Mouse (Mus musculus) retina, postnatal 1 day (tissue): ENCODE measurements around the gene Lrrc52.

Experiments
- DNase-seq: peaks from one replicate; pipeline ENCODE4 v3.0.0-alpha.2; 2012

Lrrc52 gene

DNA sequence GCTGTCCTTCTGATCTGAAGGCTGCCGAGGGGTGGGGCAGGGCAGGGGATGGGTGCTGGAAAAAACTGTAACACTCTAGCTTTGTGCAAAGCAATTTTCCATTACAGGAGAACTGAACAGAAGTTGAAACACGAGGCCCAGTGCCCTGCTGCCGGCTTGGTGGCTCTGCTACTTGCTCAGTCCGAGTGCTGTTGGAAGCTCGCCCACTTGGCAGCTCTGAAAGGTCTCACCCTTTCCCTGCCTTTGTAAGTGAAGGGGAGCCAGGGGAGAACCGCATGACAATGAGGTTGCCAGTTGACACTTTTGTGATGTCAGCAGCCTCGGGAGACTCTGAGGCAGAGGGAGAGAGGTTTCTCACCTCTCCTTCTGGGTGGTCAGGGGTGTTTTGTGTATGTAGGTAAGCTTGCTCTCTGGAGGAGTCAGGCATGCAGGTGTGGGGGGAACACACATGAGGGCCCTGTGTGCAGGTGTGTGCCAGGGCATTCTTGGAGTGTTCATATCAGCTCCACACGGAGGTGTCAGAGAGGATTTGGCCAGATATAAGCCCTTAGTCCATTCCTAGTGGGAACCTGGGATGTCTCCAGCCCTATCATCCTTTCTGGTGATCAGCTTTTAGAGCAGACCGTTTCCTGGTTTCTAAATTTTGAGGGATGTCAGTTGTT lies at the start of gene Lrrc52:
TSS of gene Lrrc52 (minus strand) at position 16 of the 662 bp plus-strand sequence.
- DNase-seq, result peak; percentile 24

DNA sequence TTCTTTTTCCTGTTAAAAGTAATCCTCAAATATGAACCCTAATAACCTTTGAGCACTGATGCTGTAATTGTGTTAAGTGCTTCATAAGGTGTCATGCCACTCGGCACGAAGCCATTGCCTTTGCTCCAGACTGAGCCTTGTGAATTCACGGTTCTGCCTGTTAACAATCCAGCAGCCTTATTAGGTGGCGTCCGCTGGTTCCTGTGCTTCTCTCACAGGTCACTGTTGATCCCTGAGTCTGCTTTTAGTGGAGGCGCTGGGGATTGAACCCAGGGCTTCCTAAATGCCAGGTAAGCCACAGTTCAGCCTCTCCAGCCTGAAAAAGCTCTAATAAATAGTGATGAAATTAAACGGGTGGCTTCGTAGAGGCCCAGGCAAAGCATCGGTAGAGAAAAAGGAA lies 45.0 kb upstream of the Lrrc52 start:
- DNase-seq, result no peak

DNA sequence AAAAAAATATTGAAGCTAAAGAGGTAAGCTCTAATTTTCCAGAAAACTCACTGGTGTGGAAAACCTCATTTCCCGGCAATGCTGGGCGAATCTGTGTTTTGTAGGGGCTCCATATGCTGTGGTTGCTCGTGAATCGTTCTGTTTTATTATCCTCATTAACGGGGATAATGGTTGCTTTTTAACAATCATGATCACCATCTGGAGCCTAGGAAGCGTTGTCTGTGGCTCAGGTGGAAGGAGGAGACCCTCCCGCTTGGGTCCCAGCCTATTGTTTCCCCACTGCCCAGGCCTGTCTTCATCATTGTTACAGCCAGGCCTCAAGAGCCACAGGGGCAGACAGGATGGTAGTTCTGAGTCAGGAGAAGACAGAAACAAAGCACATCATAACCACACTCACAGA lies 39.5 kb upstream of the Lrrc52 start:
- peak; percentile 36 for DNase-seq

DNA sequence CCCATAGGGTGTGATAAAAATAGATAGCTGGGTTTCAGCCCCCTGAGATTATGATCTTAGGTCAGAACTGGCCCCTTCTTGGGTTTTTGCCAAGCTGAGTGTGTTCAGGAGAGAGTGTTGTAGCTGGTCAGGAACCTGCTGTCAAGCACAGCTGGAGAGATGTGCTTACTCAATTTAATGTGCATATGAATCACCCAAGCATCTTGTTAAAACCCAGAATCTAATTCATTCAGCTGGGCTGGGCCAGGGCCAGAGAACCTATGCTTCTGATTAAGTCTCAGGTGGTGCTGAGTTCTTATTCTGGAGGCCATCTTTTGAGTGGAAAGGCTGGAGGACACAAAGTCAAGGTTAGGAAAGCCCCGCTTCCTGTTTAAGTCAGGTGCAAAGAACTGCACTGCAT lies 38.8 kb upstream of the Lrrc52 start:
- peak; percentile 30 for DNase-seq

DNA sequence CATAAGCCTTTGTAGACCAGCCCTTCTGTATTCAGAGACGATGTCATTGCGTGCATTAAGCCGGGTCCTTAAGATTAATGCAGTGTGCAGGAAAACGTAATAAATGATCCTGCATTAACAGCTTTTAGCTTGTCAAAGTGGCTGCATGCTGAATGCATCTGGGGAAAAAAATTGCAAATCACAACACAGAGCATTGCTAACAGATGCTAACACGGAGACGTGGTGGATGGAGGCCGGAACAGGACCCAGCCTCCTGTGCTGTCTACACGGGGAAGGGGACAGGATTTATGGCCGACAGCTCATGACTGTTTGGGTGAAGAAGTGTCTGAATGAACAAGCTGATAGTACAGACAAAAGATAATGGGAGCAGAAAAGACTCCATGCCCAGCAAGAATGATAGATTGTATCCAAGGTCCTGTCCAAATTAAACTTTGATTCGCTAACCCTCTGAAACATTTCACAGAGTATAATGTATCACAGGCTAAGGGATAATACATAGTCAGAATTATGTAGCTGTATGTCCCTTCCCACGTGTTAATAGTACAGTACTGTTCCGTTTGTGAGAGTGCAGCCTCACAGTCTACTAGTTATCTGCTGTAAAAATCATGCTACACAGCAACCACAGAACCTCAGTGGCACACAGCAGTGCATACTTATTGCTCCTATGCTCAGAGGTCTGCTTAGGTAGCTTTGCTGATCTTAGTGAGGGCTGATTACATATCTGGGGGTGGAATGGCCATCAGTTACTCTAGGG lies 32.7 kb upstream of the Lrrc52 start:
- no peak for DNase-seq

DNA sequence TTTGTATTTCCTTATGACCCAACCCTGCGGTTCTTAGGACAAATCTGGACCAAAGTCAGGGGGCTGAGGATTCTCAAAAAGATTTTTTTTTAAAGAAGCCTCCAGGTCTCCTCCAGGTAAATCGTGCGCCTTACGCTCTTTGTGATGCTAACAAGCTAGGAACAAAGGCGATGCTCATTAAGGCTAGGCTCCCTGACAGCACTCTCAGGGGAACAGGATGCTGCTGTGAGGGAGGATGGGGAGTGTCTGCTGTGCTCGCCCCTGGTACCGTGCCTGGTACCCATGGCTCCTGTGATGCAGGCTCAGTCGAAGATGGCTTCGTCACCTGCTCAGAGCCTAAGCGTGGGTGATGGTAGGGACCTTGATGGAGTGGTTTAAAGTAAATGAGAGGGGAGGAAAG lies 31.4 kb upstream of the Lrrc52 start:
- DNase-seq, result no peak

DNA sequence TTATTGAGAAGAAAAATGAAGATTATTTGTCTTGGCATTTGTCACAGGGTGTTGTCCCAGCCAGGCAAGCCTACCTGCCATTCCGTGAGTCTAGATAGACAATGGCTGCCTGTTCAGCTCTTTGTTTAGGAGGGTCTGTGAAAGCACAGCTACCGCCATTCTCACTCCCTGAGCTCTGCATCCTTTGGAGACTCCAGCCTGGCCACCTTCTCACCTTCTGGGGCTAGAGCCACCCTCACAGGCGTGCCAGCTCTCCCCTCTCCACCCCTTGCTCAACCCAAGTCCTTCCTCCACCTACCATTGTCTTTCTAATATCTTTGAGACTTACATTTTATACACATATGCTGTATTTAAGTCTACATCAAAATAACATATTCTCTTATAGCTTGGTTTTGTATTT lies 31.0 kb upstream of the Lrrc52 start:
- no peak for DNase-seq

DNA sequence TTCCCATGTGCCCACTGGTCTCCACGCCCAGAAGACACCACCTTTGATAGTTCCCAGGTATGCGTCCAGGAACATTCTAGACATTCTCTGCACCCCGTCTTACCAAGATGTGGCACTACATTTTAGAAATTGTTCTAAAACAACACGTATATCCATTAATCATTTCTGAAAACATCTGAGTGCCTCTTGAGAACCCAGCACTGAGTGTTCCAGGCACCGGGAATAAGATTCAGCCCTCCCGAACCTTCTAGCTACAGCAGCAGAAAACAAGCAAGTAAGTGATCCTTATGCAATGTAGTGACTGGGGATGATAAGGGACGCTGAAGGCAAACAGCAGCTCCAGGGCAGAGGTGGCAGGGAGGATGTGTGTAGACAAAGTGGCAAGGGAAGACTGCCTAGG lies 24.9 kb upstream of the Lrrc52 start:
- no peak for DNase-seq

DNA sequence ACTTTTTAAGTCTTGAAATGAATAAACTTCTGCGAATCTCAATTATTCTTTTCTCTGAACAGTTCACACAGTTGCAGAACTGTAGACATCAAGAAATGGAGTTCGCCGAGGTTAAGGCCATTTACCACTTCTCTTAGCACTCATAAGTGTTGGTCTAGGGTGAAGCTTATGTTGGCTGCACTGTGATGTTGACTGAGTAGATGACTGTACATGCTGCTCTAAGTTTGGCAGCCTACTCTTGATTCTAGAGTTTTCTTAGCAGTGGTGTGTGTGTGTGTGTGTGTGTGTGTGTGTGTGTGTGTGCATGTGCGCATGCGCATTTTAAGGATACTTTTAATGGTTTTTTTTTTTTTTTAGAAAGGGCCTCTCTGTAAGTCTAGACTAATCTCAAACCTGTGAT lies 21.4 kb upstream of the Lrrc52 start:
- DNase-seq, result no peak

DNA sequence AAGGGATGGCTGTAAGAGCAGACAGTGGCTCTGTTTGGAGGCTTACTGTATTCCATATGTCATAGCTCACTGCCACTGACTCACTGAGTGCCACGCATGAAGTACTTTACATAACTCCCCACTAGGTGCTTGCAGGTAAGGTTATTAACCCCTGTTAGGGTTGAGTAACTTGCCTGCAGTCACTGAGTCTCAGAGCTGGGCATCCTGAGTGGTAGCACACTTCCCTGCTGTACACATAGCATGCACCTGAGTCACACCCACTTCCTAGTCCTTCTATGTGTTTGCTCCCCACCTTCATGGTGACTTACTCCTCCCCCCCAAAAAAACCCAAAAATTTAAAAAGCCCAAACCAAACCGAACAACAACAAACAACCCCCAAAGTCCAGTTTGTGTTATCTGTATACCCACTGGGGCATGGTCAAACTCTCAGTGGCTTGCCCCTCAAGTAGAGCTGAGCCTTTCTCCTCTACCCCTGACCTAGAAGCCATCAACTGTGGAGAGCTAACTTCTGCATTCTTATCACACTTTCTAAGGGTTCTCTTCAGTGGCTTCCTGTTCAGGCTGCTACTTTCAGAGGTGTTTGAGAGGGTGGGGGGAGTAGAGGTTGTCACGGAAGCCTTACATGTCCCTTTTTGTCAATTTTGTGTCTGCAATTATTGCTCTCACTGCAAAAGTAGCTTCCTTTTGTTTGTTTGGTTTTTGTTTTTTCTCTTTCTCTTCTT lies 20.5 kb upstream of the Lrrc52 start:
- no peak for DNase-seq

DNA sequence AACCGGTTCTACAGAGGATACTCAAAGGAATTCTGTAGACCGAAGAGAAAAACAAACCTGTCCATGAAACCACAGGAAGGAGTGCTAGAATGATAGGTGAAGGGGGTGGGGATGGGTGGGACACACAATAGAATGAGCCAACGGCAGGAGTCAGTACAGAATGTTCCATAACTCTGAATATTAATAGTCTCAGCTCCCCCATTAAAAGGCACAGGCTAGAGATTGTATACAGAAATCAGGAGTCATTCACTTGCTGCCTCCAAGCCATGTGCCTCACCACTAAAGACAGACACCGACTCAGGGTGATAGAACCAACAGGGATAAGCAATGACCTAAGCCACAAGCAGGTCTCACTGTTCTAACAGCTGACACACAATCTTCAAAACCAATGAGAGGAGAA lies 16.3 kb upstream of the Lrrc52 start:
- no peak for DNase-seq

DNA sequence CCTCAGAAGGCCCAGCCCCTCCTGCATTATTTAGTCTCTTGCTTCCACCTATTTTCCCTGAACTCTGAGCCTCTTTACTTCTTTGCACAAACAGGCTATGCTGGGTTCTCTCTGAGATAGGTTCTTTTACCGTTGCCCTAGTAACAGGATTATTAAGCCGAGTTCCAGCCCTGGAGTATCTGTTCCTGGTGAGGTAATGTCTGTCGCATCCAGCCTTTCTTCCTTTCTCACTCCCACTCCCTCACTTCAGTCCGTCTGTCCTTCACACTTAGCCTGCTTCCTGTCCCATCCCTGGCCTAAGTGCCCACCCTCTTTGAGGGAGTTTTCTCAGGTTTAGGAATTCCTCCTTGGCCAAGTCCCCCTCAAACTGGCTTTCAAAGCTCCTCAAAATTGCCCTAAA lies 7.0 kb upstream of the Lrrc52 start:
- no peak for DNase-seq

DNA sequence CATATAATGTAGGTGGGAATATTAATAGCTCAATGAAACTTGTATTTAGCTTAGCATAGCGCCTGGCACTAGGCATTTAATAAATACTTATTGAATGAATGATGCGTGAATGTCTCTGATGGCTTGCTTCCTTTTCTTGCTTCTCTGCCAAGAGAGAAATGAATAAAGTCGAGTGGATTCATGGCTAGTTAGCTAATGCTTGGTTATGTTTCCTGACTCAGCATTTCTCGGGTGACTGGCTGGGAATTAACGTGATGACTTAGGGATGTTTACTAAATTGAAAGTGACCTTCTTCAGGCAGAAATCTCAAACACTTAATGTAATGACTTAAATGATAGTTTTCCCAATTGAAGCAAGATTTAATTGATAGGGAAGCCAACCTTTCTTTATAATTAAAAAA lies 1.3 kb upstream of the Lrrc52 start:
- no peak for DNase-seq

DNA sequence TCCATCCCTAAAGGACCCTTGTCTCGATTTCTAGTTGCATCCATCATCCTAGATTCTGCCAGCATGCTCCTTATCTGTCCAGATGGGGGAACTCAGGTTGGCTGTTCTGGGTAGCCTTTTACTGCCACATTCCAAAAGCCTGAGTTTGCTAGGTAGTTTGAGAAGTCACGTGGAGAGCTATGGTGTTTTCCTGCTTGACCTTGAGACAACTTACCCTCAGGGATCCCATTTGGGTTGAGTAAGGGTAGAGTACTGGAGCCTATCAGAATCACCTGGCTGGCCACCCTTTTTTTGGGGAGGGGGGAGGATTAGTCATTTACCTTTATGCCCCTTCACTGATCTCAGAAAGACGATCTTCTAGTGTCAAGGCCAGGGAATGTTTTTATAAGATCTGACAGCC lies 9.3 kb downstream of the Lrrc52 start:
- no peak for DNase-seq

DNA sequence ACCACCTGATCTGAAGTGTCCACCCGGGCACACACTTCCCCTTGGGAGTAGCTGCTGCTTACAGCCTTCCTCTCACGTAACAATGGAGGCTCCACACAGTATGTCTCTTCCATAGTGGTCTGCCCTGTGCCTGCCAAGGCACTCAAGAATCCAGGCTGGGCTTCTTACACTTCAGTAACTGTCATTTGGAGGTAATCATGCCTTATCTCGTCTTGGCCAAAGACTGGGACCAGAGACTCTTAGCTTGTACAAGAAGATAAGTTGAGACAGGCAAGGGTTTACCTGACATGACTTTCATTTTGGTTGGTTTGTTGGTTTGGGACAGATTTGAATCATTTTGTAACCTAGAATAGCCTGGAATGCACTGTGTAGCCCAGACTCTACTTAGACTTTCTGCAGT lies 13.5 kb downstream of the Lrrc52 start:
- no peak for DNase-seq

DNA sequence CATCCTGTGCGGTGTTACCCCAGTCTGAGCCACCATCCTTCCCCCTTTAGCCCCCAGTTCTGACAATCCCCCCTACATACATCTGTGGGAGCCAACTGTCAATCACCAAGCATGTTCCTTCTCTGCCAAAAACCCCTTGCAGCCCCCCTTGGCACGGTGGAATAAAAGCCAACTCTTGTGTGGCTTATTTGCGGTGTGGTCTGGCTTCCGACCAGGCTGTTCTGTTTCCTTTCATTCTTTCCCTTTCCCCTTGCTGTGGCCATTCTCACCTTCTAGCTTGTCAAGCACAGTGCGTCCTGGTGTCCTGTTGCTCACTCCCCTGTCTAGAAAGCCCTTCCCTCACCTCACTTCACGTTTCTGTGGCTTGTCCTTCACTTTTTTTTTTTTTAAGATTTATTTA lies 14.1 kb downstream of the Lrrc52 start:
- DNase-seq, result no peak

DNA sequence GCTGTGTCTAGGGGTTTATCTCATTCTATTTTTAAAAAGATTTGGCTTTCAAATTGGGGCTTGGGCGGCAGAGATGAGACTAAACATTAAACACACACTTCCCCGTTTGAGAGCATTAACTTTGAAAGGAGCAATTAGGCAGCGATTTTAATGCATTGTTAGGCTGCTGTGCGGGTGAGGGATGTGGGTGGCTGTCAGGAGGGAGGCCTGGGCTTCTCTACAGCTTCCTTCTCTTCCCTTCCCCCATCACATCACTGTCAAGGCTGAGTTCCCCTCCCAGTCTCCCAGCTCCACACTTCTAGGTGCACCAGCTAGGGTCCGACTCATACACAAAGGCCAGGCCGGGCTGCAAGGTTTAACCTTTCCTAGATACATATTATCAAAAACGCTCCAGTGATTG lies 18.0 kb downstream of the Lrrc52 start:
- DNase-seq, result peak; percentile 12

DNA sequence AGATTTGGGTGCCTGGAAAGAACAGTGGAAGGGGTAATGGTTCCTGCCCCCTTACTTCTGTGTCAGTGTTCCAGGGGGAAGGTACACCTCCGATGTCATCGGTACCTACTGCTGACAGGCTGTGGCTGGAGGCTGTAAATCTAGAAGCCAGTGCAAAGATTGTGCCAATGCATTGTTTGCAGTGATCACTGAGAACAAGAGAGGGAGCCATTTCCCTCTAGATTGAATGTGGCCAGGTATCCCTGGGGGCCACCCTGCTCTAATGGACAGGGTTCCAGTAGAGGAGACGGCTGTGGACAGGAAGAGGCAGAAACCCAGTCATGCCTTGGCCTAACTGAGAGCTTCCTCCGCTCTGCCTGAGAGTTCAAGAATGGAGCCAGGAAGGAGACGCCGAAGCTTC lies 18.5 kb downstream of the Lrrc52 start:
- DNase-seq, result peak; percentile 27

DNA sequence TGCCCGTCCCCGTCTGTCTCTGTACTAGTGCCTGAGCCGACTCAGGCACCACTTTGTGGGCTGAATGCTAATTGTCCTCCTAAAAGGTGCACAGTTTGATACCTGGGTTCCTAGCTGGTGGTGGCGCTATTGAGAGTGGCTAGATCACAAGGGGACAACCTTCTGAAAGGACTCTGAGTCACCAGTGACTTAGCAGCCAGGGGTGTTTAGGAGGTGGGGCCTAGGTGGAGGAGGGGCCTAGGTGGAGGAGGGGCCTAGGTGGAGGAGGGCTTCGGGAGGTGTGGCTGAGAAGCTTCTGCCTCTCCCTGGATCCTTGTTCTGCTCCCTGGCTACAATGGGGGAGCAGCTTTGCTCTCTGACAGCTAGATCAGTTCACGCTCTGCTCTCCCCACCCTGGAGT lies 20.1 kb downstream of the Lrrc52 start:
- no peak for DNase-seq

DNA sequence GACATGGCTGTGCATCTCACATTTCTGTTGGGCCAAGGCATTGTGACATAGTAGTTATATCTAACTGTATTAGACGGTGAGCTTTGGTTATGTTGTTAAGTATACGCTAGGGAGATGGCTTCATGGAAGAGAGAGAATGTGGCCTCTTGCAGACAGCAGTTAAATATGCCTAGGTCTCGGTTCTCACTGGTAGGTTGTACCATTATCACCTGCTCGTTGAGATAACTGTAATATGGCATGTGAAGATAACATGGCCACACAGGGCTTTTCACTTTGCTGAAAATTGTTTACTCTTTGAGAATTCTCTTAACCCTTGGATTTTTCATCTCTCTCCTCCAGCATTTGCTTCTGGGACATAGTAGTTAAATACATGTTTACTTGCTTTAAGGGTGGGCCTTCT lies 21.4 kb downstream of the Lrrc52 start:
- no peak for DNase-seq

DNA sequence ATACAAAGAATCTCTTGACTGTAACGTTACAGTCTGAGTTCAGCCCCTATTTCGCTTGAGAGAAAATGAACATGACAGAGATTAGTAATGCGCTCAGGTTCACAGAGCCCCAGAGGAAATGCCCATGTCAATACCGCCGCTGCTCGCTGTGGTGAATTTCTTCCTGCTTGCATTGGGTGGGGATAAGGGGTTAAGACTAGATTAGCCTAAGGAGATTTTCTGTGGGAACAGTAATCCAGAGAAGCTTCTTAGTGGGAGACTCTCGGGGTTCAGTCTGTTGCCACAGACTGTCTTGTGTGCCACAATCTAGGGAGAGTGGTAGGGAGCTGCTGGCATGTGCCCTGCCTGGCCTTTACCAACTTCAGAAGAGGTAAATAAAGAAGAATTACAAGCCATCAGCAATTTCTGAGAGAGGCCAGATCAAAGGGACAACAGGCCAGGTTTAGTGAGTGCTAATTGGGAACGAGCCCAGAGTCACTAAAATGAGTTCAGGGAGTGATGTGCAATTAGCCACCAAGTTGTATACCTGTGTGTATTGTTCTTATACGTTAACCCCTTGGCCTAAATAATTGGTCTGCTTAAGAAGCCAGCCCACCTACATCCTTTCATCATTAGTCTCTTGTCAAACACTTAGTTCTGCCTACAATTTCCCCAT lies 28.2 kb downstream of the Lrrc52 start:
- DNase-seq, result peak; percentile 88

DNA sequence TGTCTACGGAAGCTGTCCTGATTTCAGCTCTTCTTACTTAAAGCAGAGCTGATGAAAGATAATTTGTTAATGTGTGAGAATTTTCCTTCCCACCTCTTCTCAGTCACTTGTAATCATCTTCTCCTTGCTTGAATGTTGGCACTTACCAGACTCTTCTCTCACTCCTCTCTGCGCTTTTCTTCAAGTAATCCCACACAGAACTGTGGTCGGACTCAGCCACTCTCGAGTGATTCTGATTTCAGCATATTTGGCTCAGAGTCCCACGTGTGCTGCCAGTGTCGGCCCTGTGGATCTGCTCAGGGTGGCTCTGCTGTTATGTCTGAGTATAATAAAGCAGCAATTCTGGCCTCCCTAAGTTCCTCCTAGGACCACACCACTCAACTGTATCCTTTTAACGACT lies 29.5 kb downstream of the Lrrc52 start:
- DNase-seq, result no peak

DNA sequence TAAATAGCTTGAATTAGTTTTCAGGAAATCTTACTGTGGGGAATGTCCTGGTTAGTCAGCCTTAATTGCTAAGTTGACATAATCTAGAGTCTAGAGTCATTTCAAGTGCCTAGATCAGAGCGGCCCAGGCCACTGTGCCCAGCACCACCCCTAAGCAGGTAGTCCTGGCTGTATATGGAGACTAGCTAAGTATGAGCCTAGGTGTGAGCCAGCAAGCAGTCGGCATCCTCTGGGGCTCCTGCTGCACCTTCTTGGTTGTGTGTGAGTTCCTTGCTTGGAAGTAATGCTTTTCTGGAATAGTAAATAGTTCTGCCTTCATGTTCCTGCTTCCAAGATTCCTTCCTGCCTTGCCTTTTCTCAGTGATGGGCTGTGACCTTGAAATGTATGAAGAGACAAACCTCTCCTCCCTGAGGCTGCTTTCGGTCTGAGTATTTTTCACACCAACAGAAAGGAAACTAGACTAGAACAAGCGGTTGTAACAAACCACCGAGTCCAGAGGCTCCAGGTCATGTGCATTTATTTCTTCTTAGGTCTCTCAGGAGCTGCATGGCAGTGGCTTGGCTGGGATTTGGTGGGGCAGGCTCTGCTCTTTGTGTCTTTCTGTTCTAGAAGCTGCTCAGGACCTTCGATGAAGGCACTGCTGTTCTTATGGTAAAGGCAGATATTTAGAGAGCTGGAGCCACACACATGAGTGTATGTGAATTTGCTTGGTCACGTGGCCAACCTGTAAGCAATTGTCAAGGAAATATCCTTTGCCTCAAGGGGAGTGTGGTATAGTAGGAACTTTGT lies 30.2 kb downstream of the Lrrc52 start:
- no peak for DNase-seq
